Mouse (Mus musculus) spleen, embryonic (tissue): ENCODE measurements around the gene Npepps.

Experiments
- CTCF ChIA-PET: fragments of 350-600 bp; sonication (Branson Sonifier 250); formaldehyde crosslinking; loops from one replicate; lab custom pipeline; 2022; lab: Charles Lee

Gene Npepps

DNA sequence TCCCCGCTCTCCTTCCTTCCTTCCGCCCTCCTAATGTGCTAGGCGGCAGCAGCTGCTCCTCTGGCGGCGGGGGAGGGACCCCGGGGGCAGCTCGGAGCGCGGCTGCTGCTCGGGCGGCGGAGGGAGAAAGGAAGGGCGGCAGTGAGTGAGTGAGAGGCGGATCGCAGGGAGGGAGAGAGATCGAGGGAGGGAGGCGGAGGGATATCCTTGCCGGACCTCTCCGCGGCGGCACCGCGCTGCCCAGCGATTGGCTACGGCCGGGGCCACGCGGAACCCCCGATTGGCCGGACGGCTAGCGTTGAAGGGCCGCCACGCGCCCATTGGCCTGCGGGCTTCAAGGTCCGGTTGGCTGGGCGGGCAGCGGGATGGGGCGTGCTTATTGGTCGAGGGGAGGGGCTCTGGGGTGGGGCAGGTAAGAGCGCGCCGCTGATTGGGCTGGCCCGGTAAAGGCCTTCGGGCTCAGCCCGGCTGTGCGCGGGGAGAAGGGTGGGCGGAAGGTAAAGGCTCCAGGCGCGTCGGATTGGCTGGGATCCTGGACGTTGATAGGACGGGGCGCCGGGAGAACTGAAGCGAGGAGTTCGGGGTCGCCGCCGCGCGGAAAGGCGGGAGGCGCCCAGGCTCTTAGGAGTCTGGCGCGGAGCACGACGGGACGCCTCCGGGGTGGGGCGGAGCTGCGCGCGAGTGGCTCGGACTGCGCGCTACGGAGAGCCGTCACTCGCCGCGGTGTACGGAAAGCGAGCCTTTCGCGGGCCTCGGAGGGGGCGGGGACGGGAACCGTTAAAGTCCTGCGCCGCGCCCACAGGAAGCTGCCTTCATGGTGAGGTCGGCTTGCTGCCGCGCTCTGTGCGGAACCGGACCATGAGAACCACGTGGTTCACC, 92.4 kb downstream of the Npepps start, which contains the start of gene Kpnb1:
Gene Kpnb1, minus strand, starts transcription at position 118 of the 879 bp plus-strand sequence.
- CTCF ChIA-PET: interaction anchor here (0.6 kb wide), 1 partner anchor 91 kb away, joined by 10 read pairs; no protein-coding TSS in a partner anchor

DNA sequence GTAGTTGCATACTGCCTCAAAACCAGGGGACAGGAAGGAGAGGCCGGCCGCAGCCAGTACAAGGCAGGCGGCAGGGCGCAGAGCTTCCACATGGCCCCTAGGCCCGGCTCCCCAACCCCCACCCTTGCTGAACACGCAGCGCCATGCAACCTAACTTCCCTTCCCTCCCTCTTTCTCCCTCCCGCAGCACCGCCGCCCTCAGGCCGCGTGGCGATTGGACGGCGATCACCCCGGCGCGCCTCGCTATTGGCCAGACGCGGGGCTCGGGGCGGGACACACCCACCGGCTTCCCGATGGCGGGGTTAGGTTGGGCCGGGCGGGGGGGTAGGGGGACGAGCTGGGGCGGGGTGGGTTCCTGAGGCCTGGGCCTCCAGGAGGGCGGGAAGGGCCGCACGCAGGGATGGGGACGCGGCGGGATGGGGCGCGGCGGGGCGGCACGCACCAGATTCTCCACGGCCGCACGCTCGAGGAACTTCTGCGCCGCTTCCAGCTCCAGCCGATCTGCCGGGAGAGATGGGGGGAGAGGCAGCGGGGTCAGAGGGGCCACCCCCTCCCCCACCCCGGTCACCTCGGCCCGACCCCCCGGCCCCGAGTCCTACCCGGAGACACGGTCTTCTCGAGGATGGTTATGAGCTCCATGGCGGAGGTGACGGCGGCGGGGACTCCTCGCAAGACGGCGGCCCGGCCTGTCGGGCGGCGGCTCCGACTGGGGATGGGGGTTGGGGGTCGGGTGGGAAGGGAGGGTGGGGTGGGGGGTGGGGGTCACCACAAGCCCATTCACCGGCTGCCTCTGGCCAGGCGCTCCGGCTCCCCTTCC, 93.3 kb downstream of the Npepps start:
- CTCF ChIA-PET: interaction anchor here (0.6 kb wide), 2 partner anchors 91 to 190 kb away, joined by 3 to 10 read pairs; no protein-coding TSS in a partner anchor

DNA sequence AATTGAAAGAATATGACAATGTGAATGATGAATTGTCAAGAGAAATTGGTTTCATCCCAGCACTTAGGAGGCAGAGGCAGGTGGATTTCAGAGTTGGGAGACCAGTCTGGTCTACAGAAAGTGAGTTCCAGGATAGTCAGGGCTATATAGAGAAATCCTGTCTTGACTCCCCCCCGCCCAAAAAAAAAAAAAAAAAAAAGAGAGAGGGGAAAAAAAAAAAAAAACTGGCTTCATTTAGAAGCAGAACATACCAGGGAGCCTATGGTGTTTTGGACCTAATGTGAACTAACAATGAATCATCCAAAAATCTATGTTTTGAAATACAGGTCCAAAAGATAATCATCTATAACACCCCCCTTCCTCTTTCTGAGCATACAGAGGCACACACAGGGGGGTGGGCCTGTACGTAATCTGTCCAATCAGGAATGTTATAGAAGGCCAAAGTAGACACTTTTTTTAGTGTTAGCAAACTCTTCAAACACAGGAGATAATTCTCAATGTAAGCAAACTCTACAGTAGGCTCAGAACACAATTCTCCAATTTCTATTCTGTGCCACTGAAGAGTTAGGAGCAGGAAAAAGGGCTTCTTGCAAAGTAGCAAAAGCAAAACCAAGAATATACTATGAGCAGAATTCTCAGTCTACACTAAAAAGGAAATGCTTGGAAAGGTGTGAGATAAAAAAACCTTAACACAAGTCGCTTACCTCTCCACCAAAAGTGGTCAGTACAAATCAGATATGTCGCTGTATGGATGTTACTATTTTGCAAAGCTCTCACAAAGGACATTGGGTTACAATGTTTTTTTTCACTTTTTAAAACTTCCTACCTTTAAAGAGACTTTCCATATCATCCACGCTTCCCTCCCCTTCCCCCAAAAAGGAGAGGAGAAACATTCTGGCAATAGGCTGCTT, 94.5 kb downstream of the Npepps start:
- CTCF ChIA-PET: no interaction called here

DNA sequence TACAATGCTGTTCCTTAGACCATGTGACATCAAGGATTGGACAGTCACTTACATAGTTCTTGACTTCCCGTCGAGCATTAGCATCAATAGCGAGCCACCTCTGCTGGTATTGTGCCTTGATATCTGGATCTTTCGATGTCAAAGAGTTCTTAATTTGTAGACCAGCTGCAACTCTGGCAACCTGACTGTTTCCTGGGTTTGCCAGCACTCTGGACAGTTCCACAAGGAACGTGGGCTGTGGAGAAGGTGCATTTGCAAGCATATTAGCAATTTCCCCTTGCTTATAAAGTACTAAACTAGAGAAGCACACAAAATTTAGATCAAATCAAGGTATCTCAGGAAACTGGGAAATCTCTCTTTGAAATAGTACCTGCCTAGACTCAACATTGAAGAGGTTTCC, 95.6 kb downstream of the Npepps start:
- CTCF ChIA-PET: interaction anchor here (0.5 kb wide), 1 partner anchor 40 kb away, joined by 5 read pairs; no protein-coding TSS in a partner anchor

DNA sequence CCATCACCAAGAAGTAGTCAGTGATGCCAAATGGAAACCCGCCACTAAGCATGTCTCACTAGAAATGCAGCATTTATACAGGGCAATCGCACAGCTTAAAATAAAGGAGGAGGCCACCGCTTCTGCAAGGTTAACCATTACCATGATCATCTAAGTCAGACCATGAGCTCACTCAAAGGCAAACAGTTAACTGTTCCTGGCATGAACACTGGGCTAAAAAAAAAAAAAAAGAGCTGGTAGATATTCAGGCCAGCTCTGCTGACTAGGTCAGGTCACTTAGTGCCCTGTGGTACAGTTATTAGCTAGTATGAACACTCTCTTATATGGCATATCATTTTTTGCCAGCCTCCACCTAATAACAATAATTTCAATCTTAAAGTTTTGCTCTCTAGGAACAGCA, 98.0 kb downstream of the Npepps start:
- CTCF ChIA-PET: interaction anchor here (0.5 kb wide), 1 partner anchor 837 kb away, joined by 4 read pairs; no protein-coding TSS in a partner anchor

DNA sequence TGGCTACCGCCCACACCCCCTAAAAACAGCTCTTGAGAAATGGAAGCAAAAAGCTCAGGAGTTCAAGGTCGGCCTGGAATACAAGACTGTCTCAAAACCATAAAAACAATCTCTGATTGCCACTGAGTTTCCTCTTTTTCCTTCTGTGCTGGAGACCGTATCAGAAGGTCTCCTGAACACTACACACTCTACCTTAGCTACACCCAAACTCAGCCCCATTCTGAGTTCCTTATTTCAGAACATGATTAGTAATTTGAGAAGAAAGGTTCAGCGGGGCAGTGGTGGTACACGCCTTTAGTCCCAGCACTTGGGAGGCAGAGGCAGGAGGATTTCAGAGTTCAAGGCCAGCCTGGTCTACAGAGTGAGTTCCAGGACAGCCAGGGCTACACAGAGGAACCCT, 99.4 kb downstream of the Npepps start:
- CTCF ChIA-PET: no interaction called here

DNA sequence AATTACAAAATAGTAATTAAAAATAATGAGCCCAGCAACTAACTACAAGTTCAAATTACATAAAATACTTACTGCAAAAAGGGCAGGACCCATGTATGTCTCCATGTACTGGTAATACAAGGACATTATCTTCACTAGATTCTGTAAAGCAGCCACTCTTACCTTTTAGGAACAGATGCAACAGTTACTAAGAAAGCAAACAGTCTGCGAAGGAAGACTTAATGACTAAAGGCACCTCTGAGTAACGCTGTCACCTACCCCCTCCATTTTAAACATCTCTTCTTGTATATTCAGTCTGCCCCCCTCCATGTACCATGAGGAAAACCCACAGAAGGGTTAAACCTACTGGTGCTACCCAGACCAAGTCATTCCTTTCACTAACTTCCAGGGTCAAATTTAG, 102.2 kb downstream of the Npepps start:
- CTCF ChIA-PET: no interaction called here

DNA sequence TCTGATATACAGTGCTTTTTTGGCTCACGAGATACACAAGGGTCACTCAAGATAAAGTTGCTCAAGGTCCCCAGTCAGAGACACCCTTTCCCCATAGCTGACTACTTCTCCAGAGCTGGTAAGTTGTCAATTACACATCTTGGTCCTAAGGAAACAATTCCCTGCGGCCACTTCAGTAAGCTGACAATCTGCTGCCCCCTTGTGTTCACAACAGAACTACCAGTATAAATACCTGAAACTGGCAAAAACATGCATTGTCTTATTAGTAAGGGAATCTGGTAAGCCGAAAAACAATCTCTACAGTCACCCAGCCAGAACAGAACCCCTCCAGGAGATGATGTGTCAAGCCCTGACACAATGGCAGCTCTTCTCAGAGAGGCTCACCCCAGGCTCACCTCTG, 103.6 kb downstream of the Npepps start:
- CTCF ChIA-PET: interaction anchor here (0.6 kb wide), 1 partner anchor 63 kb away, joined by 12 read pairs; no protein-coding TSS in a partner anchor

DNA sequence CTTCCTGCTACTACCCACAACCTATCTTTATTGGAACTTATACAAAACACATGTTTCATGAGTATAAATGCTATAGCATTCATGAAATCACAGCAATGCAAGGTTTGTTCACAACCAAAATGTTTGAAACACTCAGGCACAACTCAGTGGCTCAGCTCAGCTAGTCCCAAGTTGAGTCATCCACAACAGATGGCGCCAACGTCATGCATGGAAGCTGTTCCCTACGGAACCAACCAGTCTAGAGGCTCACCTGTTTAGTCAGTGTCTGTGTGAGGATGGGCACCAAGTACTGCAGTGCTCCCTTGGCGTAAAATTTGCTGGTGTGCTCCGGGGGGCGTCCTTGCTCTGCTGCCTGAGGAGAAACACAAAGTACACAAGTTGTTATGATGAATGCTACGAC, 104.9 kb downstream of the Npepps start:
- CTCF ChIA-PET: interaction anchor here (0.8 kb wide), 1 partner anchor 11 kb away, joined by 3 read pairs; no protein-coding TSS in a partner anchor

DNA sequence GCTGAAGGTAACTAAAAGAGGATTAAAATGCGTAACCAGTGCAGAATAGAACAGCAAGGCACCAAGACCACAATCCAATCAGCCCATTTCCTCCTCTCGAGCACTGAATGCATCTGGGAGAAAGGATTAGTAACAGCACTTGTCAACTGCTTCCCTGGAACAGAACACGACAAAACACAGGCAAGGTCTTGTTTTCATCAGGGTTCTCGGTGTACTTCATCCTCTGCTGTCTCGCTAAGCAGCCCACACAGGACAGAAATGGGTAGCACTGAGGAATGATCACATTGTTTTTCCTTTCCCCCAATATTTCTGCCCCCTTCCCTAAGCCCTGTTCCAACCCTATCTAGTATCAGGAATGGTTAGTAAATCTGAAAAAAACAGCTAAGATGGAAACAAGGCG, 120.1 kb downstream of the Npepps start:
- CTCF ChIA-PET: interaction anchor here (0.6 to 0.7 kb wide), 2 partner anchors 34 to 865 kb away, joined by 4 to 7 read pairs; no protein-coding TSS in a partner anchor

DNA sequence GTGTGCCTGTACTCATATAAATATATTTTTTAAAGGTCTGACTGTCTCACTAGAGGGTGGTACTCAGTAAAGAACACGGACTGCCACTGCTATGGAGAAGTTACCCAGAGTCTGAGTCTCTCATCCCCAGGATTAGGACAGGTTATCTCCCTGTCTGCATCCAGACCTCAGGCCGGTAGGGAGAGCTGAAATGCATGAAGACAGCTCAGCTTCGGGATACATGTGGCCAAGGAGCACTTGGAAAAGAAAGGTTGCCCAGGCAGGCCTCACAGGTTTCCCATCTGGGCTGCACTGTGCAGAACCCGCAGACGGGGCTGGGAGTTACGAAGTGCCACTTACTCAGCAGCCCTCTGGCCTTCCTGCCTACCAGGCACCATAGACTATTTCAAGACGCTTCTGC, 123.4 kb downstream of the Npepps start:
- CTCF ChIA-PET: no interaction called here
